Mouse (Mus musculus) heart, embryonic 15.5 days (tissue): ENCODE measurements around the gene Hadhb. TPM values are rescaled to one million over a fixed set of nuclear protein-coding genes. Genes with fewer than 3 reads are reported as not detected.

Experiments used
- ATAC-seq: fragments of 200-750 bp; cut with Nextera tagmentation; replicated peaks from 2 replicates; pipeline ENCODE4 v1.8.0; 2017; ENCODE audit warnings: low read depth, moderate TSS enrichment; ENCODE audit not compliant: insufficient number of reproducible peaks, insufficient read depth, low FRiP score
- H3K27ac ChIP-seq: fragments of 300-500 bp; sonication (generic); 2 replicates; pipeline ENCODE4 v1.5.1; 2015; ENCODE audit warnings: mild to moderate bottlenecking, inconsistent platforms
- H3K27me3 ChIP-seq: fragments of 300-500 bp; sonication (generic); 2 replicates; pipeline ENCODE4 v1.6.1; 2015; ENCODE audit warnings: inconsistent platforms
- H3K36me3 ChIP-seq: fragments of 300-500 bp; sonication (generic); 2 replicates; pipeline ENCODE4 v1.6.1; 2015; ENCODE audit warnings: mild to moderate bottlenecking, inconsistent platforms
- H3K4me1 ChIP-seq: fragments of 300-500 bp; sonication (generic); replicated peaks from 2 replicates; pipeline ENCODE4 v1.6.1; 2015; ENCODE audit warnings: inconsistent platforms
- H3K4me2 ChIP-seq: fragments of 300-500 bp; sonication (generic); 2 replicates; pipeline ENCODE4 v1.6.1; 2015; ENCODE audit warnings: inconsistent platforms, mild to moderate bottlenecking, moderate library complexity
- H3K4me3 ChIP-seq: fragments of 300-500 bp; sonication (generic); 2 replicates; pipeline ENCODE4 v1.5.1; 2015; ENCODE audit warnings: mild to moderate bottlenecking, inconsistent platforms
- H3K9ac ChIP-seq: fragments of 300-500 bp; sonication (generic); 2 replicates; pipeline ENCODE4 v1.6.1; 2015; ENCODE audit warnings: mild to moderate bottlenecking, inconsistent platforms
- H3K9me3 ChIP-seq: fragments of 300-500 bp; sonication (generic); replicated peaks from 2 replicates; pipeline ENCODE4 v1.6.1; 2016; ENCODE audit warnings: inconsistent platforms
- WGBS: fragments of 180-500 bp; shearing (Covaris S2); methylation state at CpG from one replicate; pipeline ENCODE4 v1.1.7; 2015; ENCODE audit warnings: mixed read lengths; 5-methylcytosine and 5-hydroxymethylcytosine counted together
- polyA plus RNA-seq: library from polyadenylated mRNA; unstranded; fragments of >200 nt; fragmentation: Nextera tagmentation; extraction: Ambion mirVana; gene quantifications from 2 replicates; pipeline ENCODE4 v1.2.1, GENCODE M21; 2015

Hadhb gene
- polyA plus RNA-seq, 1 experiment from 2014 or later = 426 TPM

- peak overlapping the region; percentile 97 for H3K9ac ChIP-seq
- peak overlapping the region; percentile 91 for H3K4me3 ChIP-seq
- no peak for ATAC-seq
- 21% methylated on average over 4 of the region's 4 CpGs for WGBS
- H3K27me3 ChIP-seq = no peaks in the 10 kb centered on the region
- H3K36me3 ChIP-seq = no peaks in the 10 kb centered on the region
- peaks cover 31% of the 10 kb centered on the region for H3K4me1 ChIP-seq
- peak overlapping the region; percentile 60 for H3K4me2 ChIP-seq
- no peaks in the 10 kb centered on the region for H3K9me3 ChIP-seq
- peak overlapping the region; percentile 94 for H3K27ac ChIP-seq
Observed at GRCm38 (mm10) chr5:30154013-30154412, 1.0 kb upstream of the Hadhb start.

- Histone ChIP-seq H3K9me3 (no peaks in the 10 kb centered on the region), H3K27ac (peak overlapping the region; percentile 94), H3K4me1 (peaks cover 34% of the 10 kb centered on the region), H3K9ac (peak overlapping the region; percentile 97), H3K27me3 (no peaks in the 10 kb centered on the region), H3K4me3 (peak overlapping the region; percentile 91), H3K36me3 (no peaks in the 10 kb centered on the region), H3K4me2 (peak overlapping the region; percentile 60)
- peak; percentile 37 for ATAC-seq
- WGBS = under 1% methylated on average over 31 of the region's 31 CpGs
Observed at GRCm38 (mm10) chr5:30155395-30155792, 346 bp downstream of the Hadhb start.

DNA sequence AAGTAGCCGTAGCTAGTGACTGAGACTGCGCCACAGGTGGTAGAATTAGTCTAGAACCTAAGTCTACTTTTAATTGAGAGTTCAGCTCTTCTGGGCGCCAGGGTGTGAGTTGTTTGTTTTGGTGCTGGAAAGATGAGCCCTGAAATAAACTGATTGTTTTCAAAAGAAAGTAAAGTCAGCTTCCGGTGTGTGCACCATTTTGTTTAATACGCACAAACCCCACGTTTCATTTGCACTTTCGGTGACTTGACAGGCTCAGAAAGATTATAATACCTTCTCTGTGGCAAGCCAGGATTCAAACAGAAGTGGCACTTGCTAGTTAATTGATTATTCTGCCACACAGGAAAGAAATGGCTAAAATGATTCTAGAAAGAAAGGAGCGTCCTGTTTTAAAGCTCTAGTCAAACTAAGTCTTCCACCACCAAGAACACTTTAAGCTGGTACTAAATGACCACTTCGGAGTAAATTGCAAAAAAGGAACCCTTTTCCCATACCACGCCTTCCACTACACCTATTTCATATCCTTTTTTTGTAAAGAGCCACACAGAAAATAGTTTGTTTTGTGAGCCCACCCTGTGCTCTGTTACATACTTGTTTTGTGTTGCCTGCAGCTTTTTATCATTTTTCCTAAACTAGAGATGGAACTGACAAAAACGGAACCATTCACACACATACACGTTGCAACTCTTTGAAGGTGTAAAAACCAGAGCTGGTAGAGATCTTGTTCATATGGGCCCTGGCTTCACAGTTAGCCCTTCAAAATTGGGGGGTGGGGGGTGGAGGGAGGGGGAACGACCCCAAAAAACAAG is 977 bp downstream of the Hadhb start:
- H3K36me3 ChIP-seq = no peaks in the 10 kb centered on the region
- peak overlapping the region; percentile 91 for H3K4me3 ChIP-seq
- 22% methylated on average over 13 of the region's 13 CpGs for WGBS
- H3K4me1 ChIP-seq = peaks cover 35% of the 10 kb centered on the region
- peak overlapping the region; percentile 94 for H3K27ac ChIP-seq
- H3K9ac ChIP-seq = peak overlapping the region; percentile 97
- H3K4me2 ChIP-seq = peak overlapping the region; percentile 60
- no peaks in the 10 kb centered on the region for H3K9me3 ChIP-seq
- no peaks in the 10 kb centered on the region for H3K27me3 ChIP-seq
- no peak for ATAC-seq

DNA sequence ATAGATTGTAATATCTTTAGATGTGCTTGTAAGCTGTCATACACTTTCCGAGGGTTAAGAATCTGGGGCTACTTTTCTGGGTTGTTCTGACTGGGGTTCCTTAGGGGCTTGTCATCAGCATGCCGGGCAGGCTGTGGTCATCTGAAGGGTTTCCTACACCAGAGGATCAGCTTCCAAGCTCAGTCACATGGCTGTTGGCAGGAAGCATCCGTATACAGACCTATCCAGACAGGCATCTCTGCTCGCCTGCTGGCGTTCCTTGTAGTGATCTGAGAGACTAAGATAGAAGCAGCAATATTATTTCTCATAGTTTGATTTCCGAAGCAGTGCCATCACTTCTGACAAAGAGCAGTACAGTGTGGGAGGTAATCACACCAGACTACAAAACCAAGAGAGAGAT is 4.6 kb downstream of the Hadhb start:
- H3K27me3 ChIP-seq = no peaks in the 10 kb centered on the region
- H3K9ac ChIP-seq = no peak overlapping the region
- ATAC-seq = no peak
- H3K36me3 ChIP-seq = no peaks in the 10 kb centered on the region; the same call in 1 of the 2 replicates
- WGBS = 45% methylated on average over 6 of the region's 6 CpGs
- H3K9me3 ChIP-seq = no peaks in the 10 kb centered on the region
- H3K4me2 ChIP-seq = 0 out of 2 replicates have a peak overlapping the region, but pooled peaks have one; percentile 11
- H3K27ac ChIP-seq = no peak overlapping the region
- H3K4me3 ChIP-seq = no peak overlapping the region
- H3K4me1 ChIP-seq = peaks cover 24% of the 10 kb centered on the region

GRCm38 (mm10) chr5:30161836-30162235 is 6.8 kb downstream of the Hadhb start:
- Histone ChIP-seq H3K9ac (no peak overlapping the region), H3K4me1 (peaks cover 20% of the 10 kb centered on the region), H3K4me2 (no peak overlapping the region), H3K36me3 (peaks cover 12% of the 10 kb centered on the region), H3K27me3 (no peaks in the 10 kb centered on the region), H3K4me3 (no peak overlapping the region), H3K27ac (no peak overlapping the region), H3K9me3 (no peaks in the 10 kb centered on the region)
- 92% methylated on average over 1 of the region's 1 CpGs for WGBS
- ATAC-seq = no peak

DNA sequence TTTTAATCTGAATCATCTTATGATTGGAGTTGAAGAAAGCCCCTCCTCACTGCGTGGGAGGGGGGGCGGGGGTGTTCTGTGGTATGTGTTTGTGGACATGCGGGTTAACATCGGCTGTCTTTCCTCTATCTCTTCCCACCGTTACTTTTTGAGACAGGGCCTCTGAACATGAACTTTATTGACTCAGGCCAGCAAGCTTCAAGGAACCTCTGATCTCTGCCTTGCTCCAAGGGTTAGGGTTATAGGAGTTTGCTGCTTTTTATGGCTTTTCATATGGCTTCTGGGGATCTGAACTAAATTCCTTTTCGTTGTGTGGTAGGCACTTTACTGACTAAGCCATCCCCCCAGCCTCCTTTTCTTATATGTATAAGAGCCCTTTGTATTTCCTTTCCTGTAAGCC is 7.3 kb downstream of the Hadhb start:
- H3K9ac ChIP-seq = no peak overlapping the region
- H3K36me3 ChIP-seq = peaks cover 16% of the 10 kb centered on the region
- H3K9me3 ChIP-seq = no peaks in the 10 kb centered on the region
- no peak for ATAC-seq
- 67% methylated on average over 6 of the region's 6 CpGs for WGBS
- H3K4me3 ChIP-seq = no peak overlapping the region
- H3K4me2 ChIP-seq = no peak overlapping the region
- peaks cover 19% of the 10 kb centered on the region for H3K4me1 ChIP-seq
- H3K27ac ChIP-seq = no peak overlapping the region
- H3K27me3 ChIP-seq = no peaks in the 10 kb centered on the region

GRCm38 (mm10) chr5:30165234-30165946 is 10.3 kb downstream of the Hadhb start:
- H3K4me3 ChIP-seq = no peak overlapping the region
- H3K27ac ChIP-seq = peak overlapping the region; percentile 74
- H3K27me3 ChIP-seq = no peaks in the 10 kb centered on the region
- ATAC-seq = no peak
- H3K9me3 ChIP-seq = no peaks in the 10 kb centered on the region
- peaks cover 43% of the 10 kb centered on the region for H3K36me3 ChIP-seq
- H3K4me1 ChIP-seq = peaks cover 9% of the 10 kb centered on the region; the same call in 1 of the 2 replicates
- H3K9ac ChIP-seq = no peak overlapping the region; the same call in 1 of the 2 replicates
- H3K4me2 ChIP-seq = peak overlapping the region; percentile 15; the same call in 1 of the 2 replicates
- WGBS = 54% methylated on average over 5 of the region's 5 CpGs

GRCm38 (mm10) chr5:30170303-30170940 is 15.4 kb downstream of the Hadhb start:
- 64% methylated on average over 5 of the region's 5 CpGs for WGBS
- Histone ChIP-seq H3K4me3 (no peak overlapping the region), H3K36me3 (peaks cover 73% of the 10 kb centered on the region), H3K27me3 (no peaks in the 10 kb centered on the region), H3K9ac (no peak overlapping the region), H3K27ac (peak overlapping the region; percentile 88), H3K4me1 (peaks cover 19% of the 10 kb centered on the region), H3K9me3 (no peaks in the 10 kb centered on the region), H3K4me2 (no peak overlapping the region)
- no peak for ATAC-seq

GRCm38 (mm10) chr5:30172115-30172514 is 17.1 kb downstream of the Hadhb start:
- H3K27ac ChIP-seq = peak overlapping the region; percentile 88
- H3K9me3 ChIP-seq = no peaks in the 10 kb centered on the region
- H3K4me3 ChIP-seq = no peak overlapping the region
- no peak overlapping the region for H3K9ac ChIP-seq
- peak overlapping the region; percentile 27 for H3K4me2 ChIP-seq
- peak; percentile 81 for ATAC-seq
- H3K27me3 ChIP-seq = no peaks in the 10 kb centered on the region
- peaks cover 19% of the 10 kb centered on the region for H3K4me1 ChIP-seq
- peaks cover 76% of the 10 kb centered on the region for H3K36me3 ChIP-seq

- Histone ChIP-seq H3K9me3 (no peaks in the 10 kb centered on the region), H3K4me1 (peaks cover 19% of the 10 kb centered on the region), H3K27ac (peak overlapping the region; percentile 88), H3K4me2 (no peak overlapping the region), H3K27me3 (no peaks in the 10 kb centered on the region), H3K36me3 (peaks cover 76% of the 10 kb centered on the region), H3K9ac (no peak overlapping the region), H3K4me3 (no peak overlapping the region)
- WGBS = 58% methylated on average over 20 of the region's 20 CpGs
- ATAC-seq = no peak
Observed at GRCm38 (mm10) chr5:30172931-30173692, 18.1 kb downstream of the Hadhb start.

DNA sequence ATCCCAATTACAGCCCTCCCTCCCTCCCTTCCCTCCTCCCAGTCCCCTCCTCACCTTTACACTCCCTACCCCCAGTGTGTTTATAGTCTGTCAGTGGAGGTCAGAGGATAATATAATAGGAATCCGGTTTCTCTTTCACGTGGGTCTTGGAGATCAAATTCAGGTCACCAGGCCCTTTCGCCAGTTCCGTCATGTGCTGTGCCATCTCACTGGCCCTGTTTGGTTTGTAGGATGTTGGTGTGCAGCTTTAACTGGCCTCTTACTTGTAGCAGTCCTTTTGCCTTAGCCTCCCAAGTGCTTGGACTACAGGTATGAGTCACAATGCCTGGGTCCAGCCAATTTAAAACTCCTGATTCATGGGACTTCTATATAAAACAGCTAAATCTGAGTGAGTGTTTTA is 20.8 kb downstream of the Hadhb start:
- Histone ChIP-seq H3K36me3 (peaks cover 77% of the 10 kb centered on the region), H3K4me2 (no peak overlapping the region), H3K9ac (no peak overlapping the region), H3K9me3 (no peaks in the 10 kb centered on the region), H3K27me3 (no peaks in the 10 kb centered on the region), H3K4me1 (peaks cover 14% of the 10 kb centered on the region), H3K27ac (no peak overlapping the region), H3K4me3 (no peak overlapping the region)
- WGBS = 79% methylated on average over 4 of the region's 4 CpGs
- no peak for ATAC-seq
